Mouse (Mus musculus): ENCODE results near the gene Zfp580.

The Zfp580 gene

GRCm38 (mm10) chr7:5036136-5036535 lies 15.2 kb upstream of the Zfp580 start:
- DNase-seq, result no peak

DNA sequence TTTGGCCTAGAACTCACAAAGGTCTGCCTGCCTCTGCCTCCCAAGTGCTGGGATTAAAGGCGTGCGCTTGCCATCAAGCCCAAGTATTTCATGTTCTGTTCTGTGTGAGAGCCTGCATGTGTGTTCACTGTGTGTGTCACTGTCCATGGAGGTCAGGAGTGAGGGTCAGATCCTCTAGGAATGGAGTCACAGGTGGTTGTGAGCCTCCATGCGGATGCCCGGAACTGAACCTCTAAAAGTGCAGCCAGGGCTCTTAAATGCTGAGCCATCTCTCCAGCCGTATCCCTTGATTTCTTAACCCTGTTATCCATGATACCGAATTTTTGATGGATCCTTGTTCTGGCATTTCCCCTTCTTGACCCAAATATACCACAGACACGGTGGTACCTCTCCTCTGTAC lies 14.3 kb upstream of the Zfp580 start:
- no peak for DNase-seq

DNA sequence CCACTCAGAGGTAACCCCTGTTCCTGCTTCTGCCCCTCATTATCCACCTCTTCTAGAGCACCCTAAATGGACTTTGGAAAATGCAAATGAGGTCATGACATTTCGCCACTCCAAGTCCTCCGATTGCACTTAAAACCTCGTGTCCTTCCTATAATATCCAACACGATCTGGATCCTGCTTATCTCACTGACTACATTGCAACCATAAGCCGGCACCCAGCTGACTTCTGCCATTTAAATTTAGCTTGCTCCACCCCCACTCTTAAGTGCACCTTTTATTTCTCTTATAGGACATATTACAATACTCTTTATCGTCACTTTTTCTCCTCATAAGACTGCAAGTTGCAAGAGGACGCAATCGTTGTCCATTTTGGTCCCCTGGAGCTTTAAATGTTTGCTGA lies 13.9 kb upstream of the Zfp580 start:
- DNase-seq, result no peak

DNA sequence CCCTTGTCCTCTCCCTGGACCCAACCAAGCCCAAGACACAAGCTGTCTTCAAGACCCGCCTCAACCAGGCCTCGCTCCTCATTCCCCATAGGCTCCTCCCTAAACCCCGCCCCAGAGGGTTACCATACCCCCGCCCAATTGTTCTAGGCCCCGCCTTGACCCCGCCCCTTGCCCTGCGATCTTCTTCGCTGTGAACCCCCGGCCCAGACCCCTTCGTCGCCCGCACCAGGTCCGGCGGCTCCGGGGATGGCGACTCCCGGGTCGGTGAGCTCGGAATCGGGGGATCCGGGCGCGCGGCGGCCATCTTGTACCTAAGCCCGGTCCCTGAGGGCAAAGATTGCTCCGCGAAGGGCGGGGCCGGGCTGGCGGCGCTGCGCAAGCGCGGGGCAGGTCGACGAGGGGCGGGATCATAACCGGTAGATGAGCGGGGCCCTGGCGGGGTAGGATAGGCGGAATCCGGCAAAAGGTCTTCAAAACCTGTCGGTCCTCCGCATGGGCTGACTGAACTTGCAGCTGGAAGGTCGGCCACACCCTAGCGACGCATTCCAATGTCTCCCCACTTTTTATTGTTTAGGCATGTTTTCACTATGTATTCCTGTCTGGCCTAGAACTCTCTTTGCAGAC lies 13.1 kb upstream of the Zfp580 start, which contains the start of gene Zfp784:
Zfp784 (minus strand) TSS at position 338 of the 624 bp plus-strand sequence.
- DNase-seq, result peak; percentile 92 to 93

GRCm38 (mm10) chr7:5038940-5039339 lies 12.4 kb upstream of the Zfp580 start:
- no peak for DNase-seq

GRCm38 (mm10) chr7:5044981-5045380 lies 6.4 kb upstream of the Zfp580 start:
- no peak for DNase-seq

GRCm38 (mm10) chr7:5046112-5046511 lies 5.2 kb upstream of the Zfp580 start:
- no peak for DNase-seq

DNA sequence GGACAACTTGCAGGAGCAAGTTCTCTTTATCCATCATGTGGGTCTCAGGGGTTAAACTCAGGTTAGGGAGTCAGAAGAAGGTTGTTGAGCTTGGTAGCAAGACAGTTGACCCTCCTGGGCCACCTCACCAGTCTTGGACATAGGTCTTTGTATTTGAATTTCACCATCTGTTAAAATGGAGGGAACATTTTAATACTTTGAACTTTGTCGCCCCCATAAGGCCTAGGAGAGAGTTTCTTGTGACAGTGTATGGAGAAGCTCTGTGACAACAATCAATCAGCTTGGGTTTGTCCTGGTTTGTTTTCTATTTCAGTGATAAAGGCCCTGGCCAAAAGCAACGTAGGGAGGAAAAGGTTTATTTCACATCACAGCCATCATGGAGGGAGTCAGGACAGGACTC lies 4.0 kb upstream of the Zfp580 start:
- DNase-seq, result no peak

GRCm38 (mm10) chr7:5052438-5052837 lies 1.1 kb downstream of the Zfp580 start:
- no peak for DNase-seq

GRCm38 (mm10) chr7:5052931-5053343 lies 1.6 kb downstream of the Zfp580 start:
- DNase-seq, result no peak

- DNase-seq, result peak; percentile 48 to 51
Measured at GRCm38 (mm10) chr7:5053456-5054179, 2.3 kb downstream of the Zfp580 start.

DNA sequence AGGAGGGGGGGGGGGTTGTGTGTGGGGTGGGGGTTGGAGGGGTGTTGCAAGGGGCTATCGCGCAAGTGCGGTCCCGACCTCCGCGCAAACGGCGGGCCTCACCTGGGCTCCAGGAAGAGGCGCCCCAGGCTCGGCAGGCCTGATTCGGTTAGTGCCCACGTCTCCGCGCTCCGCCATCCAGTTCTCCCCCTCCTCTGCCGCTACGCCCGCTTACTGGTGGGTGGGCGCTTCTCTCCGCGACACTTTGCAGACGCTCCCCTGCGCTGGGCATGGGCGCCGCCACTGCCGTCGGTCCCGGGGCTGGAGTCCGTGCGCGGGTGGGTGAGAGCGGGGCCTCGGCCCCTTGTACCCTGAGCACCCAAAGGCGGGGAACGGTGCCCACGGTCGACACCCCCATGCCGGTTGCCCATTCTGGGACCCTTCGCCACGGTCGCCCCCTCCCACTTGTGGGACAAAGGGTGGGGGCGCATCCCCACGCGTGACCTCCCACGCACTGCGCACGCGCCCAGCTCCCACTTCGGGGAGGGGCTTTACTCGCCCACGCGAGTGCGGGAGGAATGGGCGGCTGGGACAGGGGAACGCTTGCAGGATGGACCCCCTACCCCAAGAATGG lies 5.4 kb downstream of the Zfp580 start:
- DNase-seq, result peak; percentile 52 to 62

DNA sequence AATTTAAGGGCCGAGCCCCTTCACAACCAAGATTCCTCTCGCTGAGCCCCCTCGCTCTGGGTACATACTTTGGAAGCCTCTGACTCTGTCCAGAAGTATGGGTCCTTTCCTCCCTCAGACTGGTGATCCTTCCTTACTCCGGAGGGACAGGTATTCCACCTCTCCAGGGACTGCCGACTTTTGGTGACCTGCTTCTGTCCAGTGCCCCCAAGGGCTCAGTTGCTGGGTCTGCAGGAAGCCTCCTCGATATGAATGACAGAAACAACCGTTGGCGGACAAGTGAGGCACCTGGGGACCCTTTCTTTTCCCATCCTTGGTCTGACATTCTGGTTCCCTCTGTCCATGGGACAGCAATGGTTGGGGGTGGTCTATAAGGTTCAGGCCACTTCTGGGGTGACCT lies 6.0 kb downstream of the Zfp580 start:
- no peak for DNase-seq

GRCm38 (mm10) chr7:5057804-5058203 lies 6.5 kb downstream of the Zfp580 start:
- no peak for DNase-seq

DNA sequence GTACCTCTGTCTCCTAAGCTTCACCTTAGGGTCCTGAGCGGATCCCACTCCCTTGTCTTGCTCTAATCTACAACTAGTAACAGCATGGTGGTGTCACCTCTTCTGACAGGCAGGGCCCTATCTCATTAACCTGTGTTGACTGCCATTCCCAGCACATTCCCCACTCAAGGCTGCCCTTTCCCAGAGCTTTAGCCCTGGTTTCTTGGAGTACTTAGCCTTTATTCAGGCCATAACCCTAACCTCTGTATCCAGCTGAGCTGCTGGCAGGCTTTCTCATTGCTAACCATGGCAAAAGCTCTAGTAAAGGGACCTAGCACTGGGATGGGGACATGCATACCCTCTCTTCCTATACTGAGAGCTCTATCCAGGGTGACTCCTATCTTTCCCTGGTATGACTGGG lies 7.3 kb downstream of the Zfp580 start:
- no peak for DNase-seq

DNA sequence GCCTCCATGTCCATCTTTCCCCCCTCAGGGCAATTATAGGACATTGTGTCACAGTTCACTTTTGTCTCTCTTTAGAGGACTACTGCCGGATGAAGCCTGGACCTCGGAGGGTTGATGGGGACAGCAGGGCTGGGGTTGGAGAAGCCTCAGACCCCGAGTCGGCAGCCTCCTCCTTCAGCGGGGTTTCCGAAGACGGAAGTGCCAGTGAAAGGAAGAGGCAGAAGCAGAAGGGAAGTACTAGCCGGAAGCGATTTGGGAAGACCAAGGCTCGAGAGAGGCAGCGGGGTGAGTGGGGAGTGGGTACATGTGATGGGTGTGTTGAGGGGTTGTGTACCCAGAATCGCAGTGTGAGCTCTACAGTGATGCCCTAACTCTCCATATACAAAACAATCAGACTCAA lies 8.1 kb downstream of the Zfp580 start:
- no peak for DNase-seq

GRCm38 (mm10) chr7:5060239-5060731 lies 8.9 kb downstream of the Zfp580 start:
- DNase-seq, result peak; percentile 86 to 87

GRCm38 (mm10) chr7:5060944-5061773 lies 9.8 kb downstream of the Zfp580 start:
- peak; percentile 99 to 100 for DNase-seq

GRCm38 (mm10) chr7:5061774-5062359 lies 10.5 kb downstream of the Zfp580 start, which contains the start of gene U2af2:
Gene U2af2 (plus strand): TSS chr7:5062143.
- peak; percentile 94 to 96 for DNase-seq

GRCm38 (mm10) chr7:5062360-5063001 lies 11.1 kb downstream of the Zfp580 start:
- DNase-seq, result no peak

DNA sequence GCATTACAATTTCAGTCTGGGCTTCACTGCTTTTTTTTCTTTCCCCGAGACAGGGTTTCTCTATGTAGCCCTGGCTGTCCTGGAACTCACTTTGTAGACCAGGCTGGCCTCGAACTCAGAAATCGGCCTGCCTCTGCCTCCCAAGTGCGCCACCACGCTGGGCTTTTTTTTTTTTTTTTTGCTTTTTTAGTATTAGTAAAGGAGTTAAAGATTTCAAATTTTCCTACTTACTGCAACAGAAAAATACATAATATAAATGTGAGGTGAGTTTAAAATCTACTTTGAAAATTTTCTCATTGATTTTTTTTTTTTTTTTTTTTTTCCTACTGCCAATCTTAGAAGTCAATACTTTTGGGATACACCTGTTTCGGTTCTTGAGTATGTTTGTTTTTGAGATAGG lies 13.5 kb downstream of the Zfp580 start:
- DNase-seq, result no peak

GRCm38 (mm10) chr7:5073586-5073985 lies 22.2 kb downstream of the Zfp580 start:
- no peak for DNase-seq

Data from cerebellum, postnatal 36 days (tissue).